Mouse (Mus musculus): ENCODE data around the gene Lkaaear1.
A peak's percentile ranks its signal among the peaks of the same experiment; 100 is the strongest.

Lkaaear1 gene

DNA sequence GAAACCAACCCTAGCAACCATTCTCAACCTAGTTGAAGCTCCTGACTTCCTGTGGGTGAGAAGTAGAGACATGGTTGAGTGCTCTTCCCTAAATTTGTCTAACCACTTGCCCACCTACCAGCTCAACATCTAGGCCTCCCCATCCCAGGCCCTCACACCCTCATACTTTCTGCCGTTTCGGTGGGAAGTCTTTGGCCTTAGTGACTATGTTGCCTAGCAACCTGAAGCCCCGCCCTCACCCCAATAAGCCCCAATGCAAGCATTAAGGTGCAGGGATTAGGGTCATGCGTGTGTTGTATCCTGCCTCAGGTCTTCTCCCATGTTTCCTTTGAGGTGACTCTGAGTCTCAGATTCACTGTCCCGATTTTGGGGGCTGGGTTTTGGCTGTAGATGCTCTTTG, at the start of gene Lkaaear1:
Gene Lkaaear1 (minus strand): TSS at position 202 of the 400 bp plus-strand sequence.
- DNase-seq (ENCODE audit: low spot score), result no peak

DNA sequence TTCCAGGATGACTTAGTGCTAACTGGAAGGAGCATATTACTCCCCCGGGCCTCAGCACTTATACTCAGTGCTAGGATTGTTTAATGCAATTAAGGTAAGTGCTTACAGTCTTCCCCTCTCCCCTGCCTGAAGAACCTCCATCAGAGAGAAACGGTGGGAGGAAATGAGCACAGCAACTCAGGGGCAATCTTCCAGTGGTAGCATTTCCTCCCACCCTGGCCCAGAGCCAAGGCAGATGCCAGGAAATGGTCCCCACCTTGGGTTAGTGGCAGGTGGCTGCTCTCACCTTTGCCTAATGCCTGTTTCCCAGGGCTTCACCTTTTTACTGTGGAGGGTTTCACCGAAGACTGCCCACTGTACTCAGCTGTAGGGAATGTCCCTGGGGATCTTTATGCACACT, 31.8 kb upstream of the Lkaaear1 start:
- DNase-seq (ENCODE audit: low spot score), result no peak

DNA sequence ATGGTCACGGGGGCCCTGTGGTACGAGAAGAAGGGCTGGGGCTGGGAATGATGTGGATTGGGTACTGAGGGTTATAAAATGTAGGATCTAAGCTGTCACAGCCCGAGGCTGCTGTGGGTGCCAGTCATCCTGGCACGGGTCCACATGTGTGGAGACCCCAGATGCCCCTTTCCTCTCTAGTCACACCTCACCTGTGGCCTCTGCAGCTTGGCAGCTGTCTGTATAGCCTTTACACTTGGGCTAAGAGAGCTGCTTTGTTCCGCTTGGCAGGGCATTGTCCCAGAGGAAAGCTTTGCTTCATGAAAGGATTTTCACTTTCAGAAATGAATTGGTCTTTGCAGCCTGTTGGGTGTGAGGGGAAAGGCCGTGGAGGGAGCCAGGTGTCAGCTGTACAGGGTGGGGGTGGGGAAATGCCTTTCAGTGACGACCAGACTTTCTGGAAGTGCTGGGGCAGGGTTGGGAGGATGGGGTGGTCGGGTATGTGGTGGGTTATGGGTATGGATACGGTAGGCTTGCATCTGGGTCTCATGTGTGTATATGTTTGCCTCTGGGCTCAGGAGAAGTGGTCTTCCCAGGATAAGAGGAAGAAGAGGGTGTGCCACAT, 29.5 kb upstream of the Lkaaear1 start:
- DNase-seq (ENCODE audit: low spot score), result no peak

DNA sequence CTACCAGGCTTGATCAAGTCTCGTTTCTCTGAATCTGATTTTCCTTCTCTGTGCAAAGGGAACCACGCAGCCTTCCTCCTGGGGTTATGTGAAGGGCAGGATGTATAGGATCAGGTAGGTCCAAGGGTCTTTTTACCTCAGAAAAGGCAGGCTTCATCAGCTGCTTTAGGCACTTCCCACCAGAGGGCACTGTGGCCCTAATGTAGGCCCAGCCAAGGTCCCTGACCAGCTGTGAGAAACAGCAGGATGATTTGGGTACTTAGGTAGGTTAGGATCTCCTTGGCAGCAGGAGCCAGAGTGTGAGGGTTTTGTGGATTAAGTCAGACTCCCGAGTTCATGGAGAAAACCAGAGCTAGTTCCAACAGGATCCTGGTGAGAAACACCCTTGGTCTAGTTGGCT, 24.0 kb upstream of the Lkaaear1 start:
- no peak for DNase-seq (ENCODE audit: low spot score)

DNA sequence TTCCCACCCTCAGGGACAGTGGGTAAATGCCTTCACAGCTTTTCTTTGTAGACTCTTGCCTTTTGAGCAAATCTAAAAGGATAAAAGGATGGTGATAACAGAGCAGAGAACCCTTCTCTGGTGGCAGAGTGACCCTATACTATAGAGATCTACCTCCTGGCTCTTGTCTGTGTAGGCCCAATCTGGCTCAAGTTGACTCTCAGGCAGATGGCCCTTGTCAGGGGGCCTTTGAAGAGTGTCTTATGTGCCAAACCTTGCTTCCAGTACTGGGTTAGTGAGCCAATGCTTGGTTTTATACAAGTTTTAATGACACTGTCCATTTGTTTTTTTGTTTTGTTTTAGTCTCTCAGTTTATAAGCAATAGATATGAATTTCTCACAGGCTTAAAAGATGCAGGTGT, 23.0 kb upstream of the Lkaaear1 start:
- DNase-seq (ENCODE audit: low spot score), result no peak

DNA sequence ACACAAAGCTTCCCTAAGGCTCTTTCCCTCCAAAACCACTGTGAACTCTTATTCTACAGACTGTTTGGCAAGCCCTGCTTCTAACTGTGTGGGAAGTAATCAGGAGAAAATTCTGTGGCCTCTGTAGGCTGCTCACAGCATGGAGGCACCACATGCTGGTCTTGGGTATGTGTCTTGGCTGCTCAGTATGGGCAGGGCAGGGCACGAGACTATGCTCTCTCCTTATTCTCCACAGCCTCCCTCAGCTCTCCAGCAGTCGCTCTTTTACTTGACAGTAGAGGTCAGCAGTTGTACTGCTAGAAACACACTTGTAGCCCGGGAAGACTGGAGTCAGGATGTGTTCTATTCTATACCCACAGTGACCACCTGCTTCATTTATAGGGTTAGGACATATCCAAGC, 21.8 kb upstream of the Lkaaear1 start:
- DNase-seq (ENCODE audit: low spot score), result no peak

DNA sequence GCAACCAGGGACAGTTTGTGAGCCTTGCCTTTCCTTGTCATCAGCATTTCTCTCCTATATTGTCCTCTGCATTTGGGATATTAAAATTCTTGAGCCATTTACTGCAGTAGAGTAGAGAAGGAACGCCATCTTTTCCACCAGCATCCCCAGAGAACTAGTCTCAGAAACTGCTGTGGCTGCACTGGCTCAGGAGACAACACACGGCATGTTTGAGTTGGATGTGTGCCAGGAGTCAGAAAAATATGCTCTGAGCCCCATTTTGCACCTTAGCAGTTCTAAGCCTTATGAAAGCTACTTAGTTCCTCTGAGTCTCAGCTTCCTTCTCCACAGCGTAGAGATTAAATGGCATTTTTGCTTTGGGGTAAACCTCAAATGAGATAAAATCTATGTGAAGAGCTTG, 18.7 kb upstream of the Lkaaear1 start:
- DNase-seq (ENCODE audit: low spot score), result no peak

DNA sequence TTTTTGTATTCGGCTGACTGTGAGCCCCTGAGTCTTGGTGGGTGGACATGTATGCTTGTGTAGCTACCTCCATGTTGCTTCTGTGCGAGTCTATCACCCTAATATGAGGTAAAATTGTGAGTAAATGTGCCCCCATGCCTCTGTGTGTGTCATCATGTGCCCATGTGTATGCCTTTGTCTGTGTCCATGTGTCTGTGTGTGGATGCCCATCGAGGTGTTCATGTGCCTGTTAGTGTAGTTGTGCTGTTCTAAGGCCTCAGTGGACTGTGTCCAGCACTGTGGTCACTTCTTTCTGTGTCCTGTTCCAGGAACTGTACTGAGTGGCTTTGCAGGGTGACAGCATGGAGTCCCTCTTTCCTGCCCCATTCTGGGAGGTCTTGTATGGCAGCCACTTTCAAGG, 17.1 kb upstream of the Lkaaear1 start:
- no peak for DNase-seq (ENCODE audit: low spot score)

DNA sequence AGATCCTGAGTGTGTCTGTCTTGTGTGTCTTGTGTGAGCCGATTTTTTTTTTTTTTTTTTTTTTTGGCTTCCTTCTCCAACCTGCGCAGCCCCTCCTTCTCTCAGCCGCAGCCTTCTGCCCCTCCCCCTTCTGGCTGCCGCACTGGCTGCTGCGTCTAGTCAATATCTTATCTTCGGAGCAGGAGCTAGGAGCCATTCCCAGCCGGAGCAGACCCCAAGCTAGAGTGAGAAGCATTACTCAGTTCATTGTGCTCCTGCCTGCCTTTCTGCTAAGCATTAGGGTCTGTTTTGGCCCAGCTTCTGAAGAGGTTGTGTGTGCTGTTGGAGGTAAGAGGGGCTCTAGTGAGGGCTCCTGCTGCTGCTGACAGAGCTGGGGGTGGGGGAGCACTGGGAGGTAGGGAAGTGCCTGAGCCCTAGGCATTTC, 16.7 kb upstream of the Lkaaear1 start, which contains the start of gene Oprl1:
Gene Oprl1 (plus strand): TSS at position 114 of the 424 bp plus-strand sequence.
- DNase-seq (ENCODE audit: low spot score), result no peak

DNA sequence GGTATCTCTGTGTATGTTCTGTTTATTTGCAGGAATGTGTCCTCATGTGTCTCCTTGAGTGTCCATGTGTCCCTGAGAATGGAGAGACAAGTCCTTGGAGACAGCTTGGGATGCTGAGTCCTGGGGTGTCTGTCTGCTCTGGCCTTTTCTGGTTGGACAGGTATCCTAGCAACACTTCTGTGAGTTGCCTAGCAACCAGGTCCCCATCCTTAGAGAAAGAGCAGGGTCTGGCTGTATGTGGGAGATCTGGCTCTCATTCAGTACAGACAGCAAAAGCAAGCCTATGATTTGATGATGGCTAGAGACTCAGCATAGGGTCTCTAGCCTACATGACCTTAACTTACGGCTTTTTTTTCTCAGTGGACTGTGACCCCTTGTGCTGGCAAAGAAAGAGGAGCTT, 15.5 kb upstream of the Lkaaear1 start:
- no peak for DNase-seq (ENCODE audit: low spot score)

DNA sequence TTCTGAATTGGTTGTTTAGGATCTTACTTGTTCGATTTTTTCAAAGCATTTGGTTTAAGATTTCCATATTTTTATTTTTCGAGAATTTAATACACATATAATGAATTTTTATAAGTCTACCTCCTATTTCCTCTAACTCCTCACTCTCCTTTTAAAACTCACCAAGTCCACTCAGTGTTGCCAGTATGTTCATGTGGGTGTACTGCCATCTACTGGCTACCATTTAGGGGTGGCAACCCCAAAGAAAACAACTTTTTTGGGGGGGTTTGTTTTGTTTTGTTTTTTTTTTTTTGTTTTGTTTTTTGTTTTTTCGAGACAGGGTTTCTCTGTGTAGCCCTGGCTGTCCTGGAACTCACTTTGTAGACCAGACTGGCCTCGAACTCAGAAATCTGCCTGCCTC, 8.4 kb upstream of the Lkaaear1 start:
- DNase-seq (ENCODE audit: low spot score), result no peak

DNA sequence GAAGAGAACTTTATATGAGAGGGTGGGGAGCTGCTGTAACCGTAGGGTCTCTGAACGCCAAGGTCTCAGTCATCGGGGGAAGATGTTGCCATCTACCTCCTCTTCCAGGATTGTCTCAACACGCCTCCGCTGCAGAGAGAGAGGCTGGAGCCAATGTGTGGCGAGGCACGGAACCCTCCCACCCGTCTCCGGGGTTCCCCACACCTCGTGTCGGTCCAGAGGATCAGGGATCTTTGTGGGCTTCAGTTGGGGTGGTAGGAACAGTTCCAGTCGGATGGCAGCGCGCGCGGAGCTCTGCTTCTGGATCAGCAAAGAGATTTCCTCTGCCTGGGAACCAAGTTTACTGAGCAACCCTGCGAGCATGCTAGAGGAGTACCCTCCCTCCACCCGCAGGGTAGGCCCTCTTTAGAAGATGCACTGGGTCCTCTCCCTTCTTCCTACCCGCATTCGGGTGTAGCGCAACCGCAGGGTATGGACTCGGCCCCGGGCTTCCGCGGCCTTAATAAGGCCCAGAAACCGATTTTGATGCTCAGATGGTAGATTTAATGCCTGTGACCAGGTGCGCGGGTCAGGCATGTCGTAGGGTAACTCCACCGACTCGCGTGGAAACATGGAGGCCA, 1.3 kb downstream of the Lkaaear1 start:
- no peak for DNase-seq (ENCODE audit: low spot score)

DNA sequence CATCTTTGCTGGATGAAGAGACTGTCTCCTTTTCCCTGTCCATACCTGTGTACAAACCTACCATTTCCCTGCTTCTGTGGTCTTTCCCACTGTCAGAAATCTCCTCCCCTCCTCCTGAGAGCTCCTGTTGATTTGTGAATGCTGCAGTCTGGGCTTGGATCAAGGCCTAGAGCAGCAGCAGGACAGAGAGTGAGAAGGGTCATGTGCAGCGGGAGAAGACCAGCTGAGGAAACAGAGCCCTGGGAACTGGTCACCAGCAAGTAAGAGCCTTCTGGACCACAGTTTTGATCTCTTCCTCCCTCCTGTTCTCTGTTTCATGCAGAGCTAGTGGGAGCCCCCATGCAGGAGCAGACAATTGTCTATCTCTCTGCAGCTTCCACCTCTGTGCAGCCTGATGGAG, 2.5 kb downstream of the Lkaaear1 start:
- no peak for DNase-seq (ENCODE audit: low spot score)

DNA sequence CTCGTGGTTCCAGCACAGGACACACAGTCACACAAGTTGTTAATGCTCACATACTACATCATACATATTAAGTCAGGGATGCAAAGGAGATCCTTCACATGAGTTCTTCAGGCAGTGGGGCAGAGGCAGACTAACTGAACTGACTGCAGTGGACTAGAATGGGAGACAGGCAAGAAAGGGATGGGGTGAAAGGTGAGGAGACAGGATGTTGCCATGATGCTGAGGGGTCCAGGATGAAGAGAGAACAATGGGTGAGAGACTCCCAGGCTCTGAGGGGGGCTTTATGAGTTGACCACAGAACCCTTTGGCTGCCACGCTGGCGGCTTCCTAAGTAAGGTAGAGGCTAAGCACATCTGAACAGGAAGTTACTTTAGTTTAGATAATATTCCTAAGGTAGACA, 3.7 kb downstream of the Lkaaear1 start:
- no peak for DNase-seq (ENCODE audit: low spot score)

DNA sequence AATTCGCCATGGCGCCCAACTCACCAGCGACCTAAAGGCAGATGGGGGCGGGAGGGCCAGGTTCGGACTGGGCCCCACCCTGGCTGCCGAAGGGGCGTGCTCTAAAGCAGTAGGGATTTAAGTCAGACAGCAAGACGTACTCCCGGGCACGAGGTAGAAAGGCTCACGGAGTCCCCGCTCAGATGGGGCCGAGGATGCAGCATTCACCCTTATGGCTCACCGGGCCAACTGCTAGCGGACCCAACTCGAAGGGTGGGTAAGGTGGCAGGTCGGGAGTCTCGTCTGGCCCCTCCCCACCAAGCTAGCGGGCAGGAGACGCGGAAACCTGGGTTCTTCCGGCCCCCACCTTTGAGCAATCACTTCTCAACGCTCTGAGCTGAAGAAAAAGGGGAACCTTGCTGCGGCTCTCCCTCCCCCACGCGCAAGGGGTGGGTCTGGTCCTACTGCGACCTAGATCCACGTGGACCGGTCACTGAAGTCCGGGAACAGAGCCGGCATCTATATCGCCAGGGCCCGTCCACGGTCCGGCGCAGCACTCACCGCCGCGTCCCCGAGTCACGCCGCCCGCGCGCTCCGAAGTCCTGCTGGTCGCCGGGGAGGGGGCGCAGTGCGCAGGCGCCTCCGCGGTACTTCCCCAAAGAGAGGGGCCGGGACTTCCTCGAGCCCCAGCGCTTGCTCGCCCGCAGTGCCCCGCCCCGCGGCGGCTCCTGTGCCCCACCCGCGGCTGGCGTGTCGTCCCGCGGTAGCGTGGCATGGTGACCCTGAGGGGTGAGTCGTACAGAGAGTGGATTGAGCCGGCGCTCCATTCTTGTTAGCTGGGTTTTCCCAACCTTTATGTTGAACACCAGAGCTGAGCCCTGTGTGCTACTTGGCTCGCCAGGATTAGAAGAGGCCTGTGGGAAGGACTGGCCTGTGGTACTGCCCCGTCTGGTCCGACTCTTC, 4.6 kb downstream of the Lkaaear1 start, which contains the start of gene Rgs19:
Gene Rgs19 (minus strand): TSS at position 639 of the 942 bp plus-strand sequence.
- DNase-seq (ENCODE audit: low spot score), result peak; percentile 82

DNA sequence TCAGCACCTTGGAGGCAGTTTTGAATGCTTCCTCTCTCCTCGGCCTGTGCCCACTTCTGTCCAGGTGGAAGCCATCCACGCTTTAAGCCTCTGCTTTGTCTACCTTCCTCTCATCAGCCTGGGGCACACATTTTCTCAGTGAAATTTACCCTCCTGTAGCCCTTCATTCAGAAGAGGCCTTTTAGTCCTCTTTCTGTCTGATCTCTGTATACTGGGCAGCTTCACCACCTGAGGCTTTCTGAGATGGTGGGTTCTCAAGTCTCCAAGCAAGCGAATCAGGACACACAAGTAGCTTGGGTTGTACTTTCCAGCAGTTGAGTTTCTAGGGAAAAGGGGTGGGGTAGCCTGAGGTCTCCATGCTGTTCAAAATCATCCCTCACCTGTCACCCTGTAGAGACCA, 5.9 kb downstream of the Lkaaear1 start:
- DNase-seq (ENCODE audit: low spot score), result no peak

DNA sequence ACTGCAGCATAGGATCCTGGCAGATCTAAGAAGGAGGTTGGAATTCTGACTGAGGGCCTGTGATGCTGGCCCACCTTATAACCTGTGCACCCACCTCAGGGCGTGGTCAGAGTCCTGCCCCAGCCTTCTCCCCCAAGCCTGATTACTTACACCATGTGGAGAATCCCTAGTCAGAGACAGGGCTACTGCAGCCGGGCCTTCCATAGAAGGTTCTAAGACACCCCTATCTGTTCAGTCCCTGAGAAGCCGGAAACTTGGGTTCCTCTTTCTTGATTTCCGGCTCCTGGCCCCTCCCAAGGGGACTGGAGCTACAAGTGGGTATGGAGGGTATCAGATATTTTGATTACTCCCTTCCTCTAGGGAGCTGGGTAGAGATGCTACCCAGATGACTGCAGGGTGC, 6.7 kb downstream of the Lkaaear1 start:
- DNase-seq (ENCODE audit: low spot score), result no peak

DNA sequence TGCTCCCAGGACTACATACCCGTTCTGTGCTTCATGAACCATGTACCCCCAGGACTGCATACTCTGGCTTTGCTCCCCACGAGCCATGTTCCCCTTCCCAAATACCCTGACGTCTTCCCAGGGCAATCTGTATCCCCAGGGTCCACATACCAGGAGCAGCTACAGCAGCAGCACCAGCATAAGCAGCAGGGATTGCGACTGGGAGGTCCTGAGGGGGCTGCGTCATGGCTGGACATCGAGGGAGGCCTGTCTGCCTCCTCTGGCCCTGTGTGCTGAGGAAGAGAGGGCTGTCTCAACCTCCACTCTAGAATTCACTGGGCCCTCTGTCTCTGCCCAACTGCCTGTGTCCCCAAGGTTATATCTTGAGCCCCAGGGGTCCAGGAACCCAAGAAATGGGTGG, 7.2 kb downstream of the Lkaaear1 start:
- DNase-seq (ENCODE audit: low spot score), result peak; percentile 61

DNA sequence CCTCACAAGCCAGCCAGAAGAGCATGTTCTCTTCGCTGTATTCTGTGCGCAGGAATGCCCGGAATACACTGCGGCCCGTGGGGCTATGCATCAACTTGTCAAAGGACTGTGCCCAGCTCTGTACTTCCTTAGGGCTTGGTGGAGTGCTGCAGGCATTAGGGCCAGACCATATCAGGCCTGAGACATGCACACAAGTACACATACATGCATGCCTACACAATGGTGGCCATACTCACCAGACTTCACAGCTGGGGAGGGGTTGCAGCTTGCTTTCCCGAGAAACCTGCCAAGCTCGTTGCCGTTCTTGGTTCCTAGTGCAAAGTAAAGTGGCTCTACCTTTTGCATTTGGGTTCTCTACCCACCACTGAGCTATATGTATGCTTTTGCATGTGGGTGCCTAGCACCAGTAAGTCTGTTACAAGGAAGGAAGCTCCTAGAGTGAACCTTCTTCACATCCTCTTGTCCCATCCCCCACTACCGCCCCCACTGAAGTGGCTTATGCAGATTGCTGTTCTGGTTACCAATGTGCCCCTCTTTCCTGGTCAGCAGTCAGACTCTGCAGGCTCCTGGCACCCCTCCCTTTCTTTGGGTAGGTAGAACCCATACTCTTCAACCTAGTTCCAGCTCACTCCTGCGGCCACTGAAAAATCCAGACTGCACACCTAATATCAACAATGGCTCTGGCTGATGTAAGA, 8.6 kb downstream of the Lkaaear1 start:
- no peak for DNase-seq (ENCODE audit: low spot score)

DNA sequence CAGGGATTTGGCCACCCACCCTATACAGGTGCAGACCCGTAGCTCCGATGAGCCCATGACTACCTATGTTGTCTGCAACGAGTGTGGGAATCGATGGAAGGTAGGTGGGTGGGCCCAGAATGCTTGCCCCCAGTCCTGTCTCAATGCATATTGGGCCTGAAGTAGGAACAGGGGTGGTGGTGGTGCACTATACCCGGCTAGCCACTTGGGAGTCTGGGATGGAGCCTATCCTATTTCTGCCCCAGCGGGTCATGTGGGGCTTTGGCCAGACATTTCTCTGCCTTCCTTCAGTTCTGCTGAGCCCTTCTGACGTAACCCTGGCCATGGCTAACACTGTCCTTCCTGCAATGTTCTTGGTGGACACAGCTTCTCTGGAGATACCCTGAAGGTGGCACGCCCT, 10.7 kb downstream of the Lkaaear1 start:
- DNase-seq (ENCODE audit: low spot score), result no peak

DNA sequence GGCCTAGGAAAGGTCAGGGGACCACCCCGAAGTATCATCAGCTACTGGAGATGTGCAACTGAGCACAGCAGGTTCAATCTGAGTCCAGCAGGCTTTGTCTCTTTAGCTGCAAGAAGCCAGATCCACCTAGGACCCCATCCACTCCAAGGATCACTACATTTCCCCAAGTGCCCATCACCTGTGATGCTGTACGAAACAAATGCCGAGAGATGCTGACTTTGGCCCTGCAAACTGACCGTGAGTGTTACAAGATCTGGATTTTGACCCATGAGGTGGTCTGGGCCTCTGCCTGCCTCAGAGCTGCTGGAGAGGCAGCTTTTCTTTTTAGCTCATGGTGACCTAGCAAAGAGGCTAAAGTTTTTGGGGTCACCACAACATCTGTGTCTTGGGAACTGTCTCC, 12.6 kb downstream of the Lkaaear1 start:
- no peak for DNase-seq (ENCODE audit: low spot score)

DNA sequence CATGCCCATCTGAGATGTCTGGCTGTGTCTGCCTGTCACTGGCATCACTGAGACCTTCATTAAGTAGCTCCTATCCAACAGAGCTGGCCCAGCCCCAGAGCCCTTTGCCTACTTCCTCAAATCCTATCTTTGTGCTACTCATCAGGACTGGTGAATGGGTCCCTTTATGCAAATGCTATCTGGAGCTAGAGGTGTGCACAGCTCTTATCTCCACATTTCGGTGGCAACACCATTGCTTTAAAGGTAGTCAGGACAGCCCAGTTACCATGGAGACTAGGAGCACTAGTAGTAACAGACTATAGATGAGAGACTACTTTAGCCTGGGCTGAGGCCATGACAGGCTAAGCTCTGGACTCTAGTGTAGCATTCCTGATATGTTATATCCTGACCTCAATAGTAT, 13.5 kb downstream of the Lkaaear1 start:
- no peak for DNase-seq (ENCODE audit: low spot score)

Data from testis, postnatal 14 days (tissue).